Mouse (Mus musculus) heart, embryonic 11.5 days (tissue): ENCODE measurements around the gene Clasp1. TPM values are rescaled to one million over a fixed set of nuclear protein-coding genes. Genes with fewer than 3 reads are reported as not detected.

ENCODE experiments used
- ATAC-seq: fragments of 200-750 bp; cut with Nextera tagmentation; replicated peaks from 2 replicates; pipeline ENCODE4 v1.8.0; 2017; ENCODE audit warnings: moderate library complexity; ENCODE audit not compliant: insufficient number of reproducible peaks, low FRiP score, low TSS enrichment
- H3K27ac ChIP-seq: fragments of 300-500 bp; sonication (generic); 2 replicates; pipeline ENCODE4 v1.5.1; 2014; ENCODE audit warnings: mild to moderate bottlenecking, low read depth, low read length
- H3K27me3 ChIP-seq: fragments of 300-500 bp; sonication (generic); 2 replicates; pipeline ENCODE4 v1.6.1; 2014; ENCODE audit warnings: mild to moderate bottlenecking, low read length, mixed read lengths; ENCODE audit not compliant: control insufficient read depth, insufficient read depth
- H3K36me3 ChIP-seq: fragments of 300-500 bp; sonication (generic); 2 replicates; pipeline ENCODE4 v1.6.1; 2014; ENCODE audit warnings: mild to moderate bottlenecking, low read length, moderate library complexity, mixed read lengths; ENCODE audit not compliant: control insufficient read depth, insufficient read depth
- H3K4me1 ChIP-seq: fragments of 300-500 bp; sonication (generic); 2 replicates; pipeline ENCODE4 v1.6.1; 2014; ENCODE audit warnings: low read length; ENCODE audit not compliant: control insufficient read depth, insufficient read depth
- H3K4me2 ChIP-seq: fragments of 300-500 bp; sonication (generic); 2 replicates; pipeline ENCODE4 v1.6.1; 2014; ENCODE audit warnings: mild to moderate bottlenecking, moderate library complexity
- H3K4me3 ChIP-seq: fragments of 300-500 bp; sonication (generic); 2 replicates; pipeline ENCODE4 v1.5.1; 2014; ENCODE audit warnings: low read depth, low read length
- H3K9ac ChIP-seq: fragments of 300-500 bp; sonication (generic); 2 replicates; pipeline ENCODE4 v1.6.1; 2014; ENCODE audit warnings: mild to moderate bottlenecking, low read depth, low read length, moderate library complexity
- H3K9me3 ChIP-seq: fragments of 300-500 bp; sonication (generic); replicated peaks from 2 replicates; pipeline ENCODE4 v1.6.1; 2016; ENCODE audit warnings: low read length; ENCODE audit not compliant: control insufficient read depth
- WGBS: fragments of 180-500 bp; shearing (Covaris S2); extraction: QIAGEN DNeasy Blood & Tissue Kit; methylation state at CpG from one replicate; pipeline ENCODE4 v1.1.7; 2014; ENCODE audit not compliant: insufficient replicate concordance; 5-methylcytosine and 5-hydroxymethylcytosine counted together
- polyA plus RNA-seq: library from polyadenylated mRNA; unstranded; fragments of >200 nt; fragmentation: Nextera tagmentation; extraction: Ambion mirVana; gene quantifications from 2 replicates; pipeline ENCODE4 v1.2.1, GENCODE M21; 2014

The Clasp1 gene
- polyA plus RNA-seq, 1 experiment from 2014 or later, result 87.3 TPM

- WGBS, result 80% methylated on average over 2 of the region's 2 CpGs
Observed at GRCm38 (mm10) chr1:118413169-118413568, 24.3 kb downstream of the Clasp1 start.

GRCm38 (mm10) chr1:118417047-118417730, 28.3 kb downstream of the Clasp1 start:
- peaks cover 3% of the 10 kb centered on the region; the same call in 1 of the 2 replicates for H3K4me1 ChIP-seq
- no peak overlapping the region for H3K9ac ChIP-seq
- no peaks in the 10 kb centered on the region for H3K27me3 ChIP-seq
- H3K27ac ChIP-seq, result no peak overlapping the region
- WGBS, result 84% methylated on average over 9 of the region's 9 CpGs
- no peaks in the 10 kb centered on the region for H3K9me3 ChIP-seq
- H3K4me3 ChIP-seq, result no peak overlapping the region
- H3K4me2 ChIP-seq, result no peak overlapping the region
- ATAC-seq, result no peak
- H3K36me3 ChIP-seq, result peaks cover 8% of the 10 kb centered on the region

More at GRCm38 (mm10) chr1:118413169-118413568, 24.3 kb downstream of the Clasp1 start:
- H3K36me3 ChIP-seq, result 0 out of 2 replicates have a peak, but pooled peaks cover 2% of the 10 kb centered on the region
- H3K4me1 ChIP-seq, result no peaks in the 10 kb centered on the region; the same call in 1 of the 2 replicates
- no peak overlapping the region for H3K27ac ChIP-seq
- H3K4me2 ChIP-seq, result no peak overlapping the region
- no peak for ATAC-seq
- no peak overlapping the region for H3K9ac ChIP-seq
- H3K27me3 ChIP-seq, result no peaks in the 10 kb centered on the region
- no peaks in the 10 kb centered on the region for H3K9me3 ChIP-seq
- no peak overlapping the region for H3K4me3 ChIP-seq

- peaks cover 13% of the 10 kb centered on the region for H3K36me3 ChIP-seq
Observed at GRCm38 (mm10) chr1:118419399-118419798, 30.5 kb downstream of the Clasp1 start.

GRCm38 (mm10) chr1:118421149-118421548, 32.3 kb downstream of the Clasp1 start:
- H3K4me2 ChIP-seq, result no peak overlapping the region

More at GRCm38 (mm10) chr1:118419399-118419798, 30.5 kb downstream of the Clasp1 start:
- H3K9ac ChIP-seq, result no peak overlapping the region
- H3K27ac ChIP-seq, result no peak overlapping the region
- WGBS, result 85% methylated on average over 8 of the region's 8 CpGs
- no peak overlapping the region for H3K4me2 ChIP-seq
- no peaks in the 10 kb centered on the region for H3K27me3 ChIP-seq
- peaks cover 3% of the 10 kb centered on the region; the same call in 1 of the 2 replicates for H3K4me1 ChIP-seq
- H3K4me3 ChIP-seq, result no peak overlapping the region
- no peak for ATAC-seq
- no peaks in the 10 kb centered on the region for H3K9me3 ChIP-seq

GRCm38 (mm10) chr1:118422812-118423211, 34.0 kb downstream of the Clasp1 start:
- Histone ChIP-seq H3K4me3 (no peak overlapping the region), H3K4me2 (no peak overlapping the region), H3K9me3 (no peaks in the 10 kb centered on the region), H3K36me3 (peaks cover 11% of the 10 kb centered on the region), H3K27ac (no peak overlapping the region), H3K4me1 (0 out of 2 replicates have a peak, but pooled peaks cover 3% of the 10 kb centered on the region), H3K27me3 (no peaks in the 10 kb centered on the region), H3K9ac (no peak overlapping the region)
- no peak for ATAC-seq
- WGBS, result 73% methylated on average over 6 of the region's 6 CpGs

More at GRCm38 (mm10) chr1:118421149-118421548, 32.3 kb downstream of the Clasp1 start:
- Histone ChIP-seq H3K9ac (no peak overlapping the region), H3K4me3 (no peak overlapping the region), H3K27me3 (no peaks in the 10 kb centered on the region), H3K36me3 (peaks cover 13% of the 10 kb centered on the region), H3K4me1 (peaks cover 3% of the 10 kb centered on the region; the same call in 1 of the 2 replicates), H3K9me3 (no peaks in the 10 kb centered on the region), H3K27ac (no peak overlapping the region)
- ATAC-seq, result no peak
- WGBS, result 76% methylated on average over 3 of the region's 3 CpGs

- WGBS, result 90% methylated on average over 2 of the region's 2 CpGs
- no peak for ATAC-seq
- no peak overlapping the region for H3K27ac ChIP-seq
Observed at GRCm38 (mm10) chr1:118425982-118426381, 37.1 kb downstream of the Clasp1 start.

GRCm38 (mm10) chr1:118428354-118429084, 39.7 kb downstream of the Clasp1 start:
- H3K27ac ChIP-seq, result no peak overlapping the region
- no peak overlapping the region for H3K4me3 ChIP-seq
- H3K36me3 ChIP-seq, result no peaks in the 10 kb centered on the region
- H3K9me3 ChIP-seq, result no peaks in the 10 kb centered on the region
- H3K4me1 ChIP-seq, result peaks cover 18% of the 10 kb centered on the region
- WGBS, result 65% methylated on average over 6 of the region's 6 CpGs
- H3K9ac ChIP-seq, result no peak overlapping the region
- H3K4me2 ChIP-seq, result no peak overlapping the region
- H3K27me3 ChIP-seq, result no peaks in the 10 kb centered on the region
- no peak for ATAC-seq

More at GRCm38 (mm10) chr1:118425982-118426381, 37.1 kb downstream of the Clasp1 start:
- Histone ChIP-seq H3K4me1 (peaks cover 21% of the 10 kb centered on the region), H3K9me3 (no peaks in the 10 kb centered on the region), H3K27me3 (no peaks in the 10 kb centered on the region), H3K4me3 (no peak overlapping the region), H3K4me2 (no peak overlapping the region), H3K36me3 (peaks cover 5% of the 10 kb centered on the region; the same call in 1 of the 2 replicates), H3K9ac (no peak overlapping the region)

- Histone ChIP-seq H3K4me3 (no peak overlapping the region), H3K9me3 (no peaks in the 10 kb centered on the region), H3K9ac (no peak overlapping the region), H3K4me1 (peaks cover 18% of the 10 kb centered on the region), H3K36me3 (no peaks in the 10 kb centered on the region), H3K4me2 (no peak overlapping the region), H3K27ac (no peak overlapping the region), H3K27me3 (no peaks in the 10 kb centered on the region)
- no peak for ATAC-seq
- WGBS, result 84% methylated on average over 4 of the region's 4 CpGs
Observed at GRCm38 (mm10) chr1:118431548-118431947, 42.7 kb downstream of the Clasp1 start.
